Mouse (Mus musculus) liver, postnatal 0 days (tissue): ENCODE measurements around the gene Btbd9. TPM values are rescaled to one million over a fixed set of nuclear protein-coding genes. Genes with fewer than 3 reads are reported as not detected.

ENCODE experiments used
- ATAC-seq: fragments of 200-750 bp; cut with Nextera tagmentation; 2 replicates; pipeline ENCODE4 v1.8.0; 2017; ENCODE audit warnings: mild to moderate bottlenecking, moderate library complexity
- DNase-seq: peaks from one replicate; pipeline ENCODE4 v3.0.0-alpha.2; 2016
- H3K27ac ChIP-seq: fragments of 300-500 bp; sonication (generic); 2 replicates; pipeline ENCODE4 v1.5.1; 2014; ENCODE audit warnings: antibody characterized with exemption, moderate library complexity, mild to moderate bottlenecking, low read depth
- H3K27me3 ChIP-seq: fragments of 300-500 bp; sonication (generic); 2 replicates; pipeline ENCODE4 v1.6.1; 2014; ENCODE audit warnings: low read length, control low read depth, mixed read lengths; ENCODE audit not compliant: insufficient read depth
- H3K36me3 ChIP-seq: fragments of 300-500 bp; sonication (generic); replicated peaks from 2 replicates; pipeline ENCODE4 v1.6.1; 2014; ENCODE audit warnings: mild to moderate bottlenecking, control low read depth, low read length, moderate library complexity, mixed read lengths; ENCODE audit not compliant: insufficient read depth
- H3K4me1 ChIP-seq: fragments of 300-500 bp; sonication (generic); 2 replicates; pipeline ENCODE4 v1.6.1; 2014; ENCODE audit warnings: antibody characterized with exemption, mild to moderate bottlenecking, control low read depth; ENCODE audit not compliant: insufficient read depth
- H3K4me2 ChIP-seq: fragments of 300-500 bp; sonication (generic); 2 replicates; pipeline ENCODE4 v1.6.1; 2014; ENCODE audit warnings: low read depth, mild to moderate bottlenecking, low read length, moderate library complexity, mixed read lengths
- H3K4me3 ChIP-seq: fragments of 300-500 bp; sonication (generic); 2 replicates; pipeline ENCODE4 v1.5.1; 2014; ENCODE audit warnings: low read depth, low read length
- H3K9ac ChIP-seq: fragments of 300-500 bp; sonication (generic); replicated peaks from 2 replicates; pipeline ENCODE4 v1.6.1; 2014; ENCODE audit warnings: mild to moderate bottlenecking, moderate library complexity
- H3K9me3 ChIP-seq: fragments of 300-500 bp; sonication (generic); 2 replicates; pipeline ENCODE4 v1.6.1; 2016; ENCODE audit warnings: mild to moderate bottlenecking, control low read depth, low read length, mixed read lengths
- CTCF ChIP-seq: sonication (generic); IDR thresholded peaks from 2 replicates; pipeline ENCODE4 v1.5.1; 2016; ENCODE audit warnings: antibody characterized with exemption, low read depth
- EP300 ChIP-seq: IDR thresholded peaks from 2 replicates; pipeline ENCODE4 v1.6.1; 2016; ENCODE audit warnings: antibody characterized with exemption, low read depth, mild to moderate bottlenecking
- WGBS: fragments of 180-500 bp; shearing (Covaris S2); extraction: QIAGEN DNeasy Blood & Tissue Kit; methylation state at CpG from one replicate; pipeline ENCODE4 v1.1.7; 2014; ENCODE audit not compliant: insufficient replicate concordance; 5-methylcytosine and 5-hydroxymethylcytosine counted together
- polyA plus RNA-seq: library from polyadenylated mRNA; unstranded; fragments of >200 nt; fragmentation: Nextera tagmentation; extraction: Ambion mirVana; gene quantifications from 2 replicates; pipeline ENCODE4 v1.2.1, GENCODE M21; 2015

The Btbd9 gene
- polyA plus RNA-seq, 1 experiment from 2014 or later, result 16.5 TPM

- Histone ChIP-seq H3K4me1 (no peaks in the 10 kb centered on the region), H3K27me3 (no peaks in the 10 kb centered on the region), H3K9me3 (no peaks in the 10 kb centered on the region), H3K4me3 (no peak overlapping the region), H3K4me2 (no peak overlapping the region), H3K9ac (no peak overlapping the region), H3K27ac (no peak overlapping the region), H3K36me3 (peaks cover 6% of the 10 kb centered on the region; the same call in 1 of the 2 replicates)
- ATAC-seq (no peak), DNase-seq (no peak)
- 82% methylated on average over 9 of the region's 9 CpGs for WGBS
- TF ChIP-seq CTCF (no peak), EP300 (no peak)
Observed at GRCm38 (mm10) chr17:30513034-30513433, 63.3 kb downstream of the Btbd9 start.

GRCm38 (mm10) chr17:30512531-30512930, 63.8 kb downstream of the Btbd9 start:
- no peaks in the 10 kb centered on the region for H3K27me3 ChIP-seq
- H3K36me3 ChIP-seq, result peaks cover 6% of the 10 kb centered on the region; the same call in 1 of the 2 replicates
- TF ChIP-seq EP300 (no peak), CTCF (no peak)

GRCm38 (mm10) chr17:30512007-30512406, 64.3 kb downstream of the Btbd9 start:
- TF ChIP-seq EP300 (no peak), CTCF (no peak)
- no peak overlapping the region for H3K4me2 ChIP-seq
- no peak overlapping the region for H3K27ac ChIP-seq
- ATAC-seq (no peak), DNase-seq (no peak)
- no peak overlapping the region for H3K9ac ChIP-seq
- WGBS, result 80% methylated on average over 4 of the region's 4 CpGs
- H3K27me3 ChIP-seq, result no peaks in the 10 kb centered on the region
- no peaks in the 10 kb centered on the region for H3K9me3 ChIP-seq
- H3K36me3 ChIP-seq, result peaks cover 6% of the 10 kb centered on the region; the same call in 1 of the 2 replicates
- H3K4me1 ChIP-seq, result no peaks in the 10 kb centered on the region
- H3K4me3 ChIP-seq, result no peak overlapping the region

More at GRCm38 (mm10) chr17:30512531-30512930, 63.8 kb downstream of the Btbd9 start:
- Histone ChIP-seq H3K9ac (no peak overlapping the region), H3K4me2 (no peak overlapping the region), H3K4me1 (no peaks in the 10 kb centered on the region), H3K9me3 (no peaks in the 10 kb centered on the region), H3K27ac (no peak overlapping the region), H3K4me3 (no peak overlapping the region)
- ATAC-seq (no peak), DNase-seq (no peak)
- 88% methylated on average over 7 of the region's 7 CpGs for WGBS

- Histone ChIP-seq H3K27me3 (no peaks in the 10 kb centered on the region), H3K9ac (no peak overlapping the region), H3K4me3 (no peak overlapping the region), H3K4me1 (no peaks in the 10 kb centered on the region), H3K9me3 (no peaks in the 10 kb centered on the region), H3K36me3 (peaks cover 6% of the 10 kb centered on the region; the same call in 1 of the 2 replicates), H3K4me2 (no peak overlapping the region), H3K27ac (no peak overlapping the region)
- TF ChIP-seq CTCF (no peak), EP300 (no peak)
- ATAC-seq, result no peak
- 66% methylated on average over 6 of the region's 6 CpGs for WGBS
- no peak for DNase-seq
Observed at GRCm38 (mm10) chr17:30511399-30511798, 64.9 kb downstream of the Btbd9 start.

GRCm38 (mm10) chr17:30510171-30510570, 66.1 kb downstream of the Btbd9 start:
- no peak overlapping the region for H3K4me3 ChIP-seq
- 73% methylated on average over 6 of the region's 6 CpGs for WGBS
- DNase-seq, result no peak
- TF ChIP-seq EP300 (no peak), CTCF (0 out of 2 replicates have a peak, but pooled peaks have one; percentile 13)
- H3K4me1 ChIP-seq, result no peaks in the 10 kb centered on the region
- H3K9ac ChIP-seq, result no peak overlapping the region
- H3K9me3 ChIP-seq, result no peaks in the 10 kb centered on the region
- ATAC-seq, result no peak
- 0 out of 2 replicates have a peak, but pooled peaks cover 3% of the 10 kb centered on the region for H3K36me3 ChIP-seq
- no peaks in the 10 kb centered on the region for H3K27me3 ChIP-seq
- no peak overlapping the region for H3K4me2 ChIP-seq
- no peak overlapping the region for H3K27ac ChIP-seq

- Histone ChIP-seq H3K36me3 (peaks cover 3% of the 10 kb centered on the region; the same call in 1 of the 2 replicates), H3K4me2 (no peak overlapping the region), H3K4me3 (no peak overlapping the region), H3K27ac (no peak overlapping the region), H3K4me1 (no peaks in the 10 kb centered on the region), H3K9me3 (no peaks in the 10 kb centered on the region), H3K27me3 (no peaks in the 10 kb centered on the region), H3K9ac (no peak overlapping the region)
- WGBS, result 77% methylated on average over 6 of the region's 6 CpGs
- ATAC-seq, result no peak
- no peak for DNase-seq
- TF ChIP-seq EP300 (no peak), CTCF (no peak)
Observed at GRCm38 (mm10) chr17:30509646-30510045, 66.6 kb downstream of the Btbd9 start.
